Mouse (Mus musculus): Measurements from ENCODE around the gene Irgc1. TPM values are rescaled to one million over a fixed set of nuclear protein-coding genes. Genes with fewer than 3 reads are reported as not detected.
A peak's percentile ranks its signal among the peaks of the same experiment; 100 is the strongest.

Irgc1 gene
- polyA plus RNA-seq, 1 experiment from 2014 or later, result 0.29 TPM

- peak; percentile 25 for ATAC-seq (replicated peaks; ENCODE audit: extremely low read depth, insufficient read depth, low FRiP score)
- Histone ChIP-seq H3K27ac (ENCODE audit: low read length) (peak within 1 kb of the TSS; percentile 69), H3K36me3 (ENCODE audit: control insufficient read depth, insufficient read depth) (no peaks in the 10 kb centered on the region), H3K4me2 (ENCODE audit: low read depth, low read length) (peak within 1 kb of the TSS; percentile 61), H3K9me3 (replicated peaks; ENCODE audit: control insufficient read depth, low read length) (no peaks in the 10 kb centered on the region), H3K4me1 (ENCODE audit: control insufficient read depth, insufficient read depth, low read length) (peaks cover 11% of the 10 kb centered on the region), H3K9ac (ENCODE audit: low read length) (peak within 1 kb of the TSS; percentile 49), H3K4me3 (ENCODE audit: low read length) (peak within 1 kb of the TSS; percentile 47), H3K27me3 (ENCODE audit: control insufficient read depth, insufficient read depth, low read length) (no peaks in the 10 kb centered on the region)
- 4% methylated on average over 27 of the region's 27 CpGs for WGBS
Observed at GRCm38 (mm10) chr7:24462388-24463319, 10.6 kb upstream of the Irgc1 start, which contains the start of gene Plaur. Gene Plaur (plus strand): TSS chr7:24462484.

DNA sequence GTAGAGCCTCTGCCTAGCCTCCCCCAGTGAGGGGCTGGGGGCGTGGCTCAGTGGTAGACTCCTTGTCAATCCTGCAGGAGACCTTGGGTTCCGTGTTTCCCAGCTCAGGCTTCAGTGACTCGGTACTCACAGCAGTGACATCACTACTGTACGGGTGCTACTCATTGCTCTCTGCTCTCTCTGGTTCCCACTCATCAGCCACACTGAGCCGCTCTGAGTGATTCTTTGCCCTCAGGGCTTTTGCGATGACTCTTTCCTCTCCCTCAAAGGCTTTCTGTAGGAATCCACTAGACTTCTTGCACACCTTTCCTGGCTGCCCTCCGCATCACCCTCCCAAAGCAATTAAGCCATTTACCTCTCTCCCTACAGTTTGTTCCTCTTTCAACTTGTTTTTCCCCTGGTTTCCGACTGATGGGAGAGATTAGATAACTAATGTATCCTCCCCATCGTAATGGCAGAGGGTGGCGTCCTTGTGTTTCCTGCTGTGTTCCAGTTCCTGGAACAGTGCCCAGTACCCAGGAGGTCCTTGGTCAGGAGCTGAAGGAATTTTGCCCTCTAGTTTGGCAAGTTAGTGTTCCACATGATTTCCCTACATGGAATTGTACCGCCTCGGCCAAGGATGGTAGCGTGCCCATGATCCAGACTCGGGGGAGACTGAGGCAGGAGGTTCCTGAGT lies 9.4 kb upstream of the Irgc1 start:
- WGBS, result 42% methylated on average over 14 of the region's 14 CpGs
- H3K27ac ChIP-seq (ENCODE audit: low read length), result 0 out of 2 replicates have a peak overlapping the region, but pooled peaks have one; percentile 12
- no peak overlapping the region for H3K4me3 ChIP-seq (ENCODE audit: low read length)
- H3K9ac ChIP-seq (ENCODE audit: low read length), result no peak overlapping the region
- H3K4me1 ChIP-seq (ENCODE audit: control insufficient read depth, insufficient read depth, low read length), result peaks cover 11% of the 10 kb centered on the region
- H3K27me3 ChIP-seq (ENCODE audit: control insufficient read depth, insufficient read depth, low read length), result no peaks in the 10 kb centered on the region
- no peaks in the 10 kb centered on the region for H3K36me3 ChIP-seq (ENCODE audit: control insufficient read depth, insufficient read depth)
- no peak overlapping the region; the same call in 1 of the 2 replicates for H3K4me2 ChIP-seq (ENCODE audit: low read depth, low read length)
- ATAC-seq (replicated peaks; ENCODE audit: extremely low read depth, insufficient read depth, low FRiP score), result no peak
- no peaks in the 10 kb centered on the region for H3K9me3 ChIP-seq (replicated peaks; ENCODE audit: control insufficient read depth, low read length)

- no peaks in the 10 kb centered on the region for H3K36me3 ChIP-seq (ENCODE audit: control insufficient read depth, insufficient read depth)
- no peaks in the 10 kb centered on the region; the same call in 1 of the 2 replicates for H3K27me3 ChIP-seq (ENCODE audit: control insufficient read depth, insufficient read depth, low read length)
- 55% methylated on average over 3 of the region's 3 CpGs for WGBS
- no peak overlapping the region for H3K4me3 ChIP-seq (ENCODE audit: low read length)
- peaks cover 11% of the 10 kb centered on the region for H3K4me1 ChIP-seq (ENCODE audit: control insufficient read depth, insufficient read depth, low read length)
- H3K4me2 ChIP-seq (ENCODE audit: low read depth, low read length), result no peak overlapping the region
- no peak overlapping the region for H3K27ac ChIP-seq (ENCODE audit: low read length)
- no peaks in the 10 kb centered on the region for H3K9me3 ChIP-seq (replicated peaks; ENCODE audit: control insufficient read depth, low read length)
- ATAC-seq (replicated peaks; ENCODE audit: extremely low read depth, insufficient read depth, low FRiP score), result no peak
- H3K9ac ChIP-seq (ENCODE audit: low read length), result no peak overlapping the region
Observed at GRCm38 (mm10) chr7:24459843-24460242, 7.7 kb upstream of the Irgc1 start.

GRCm38 (mm10) chr7:24459440-24459839 lies 7.3 kb upstream of the Irgc1 start:
- Histone ChIP-seq H3K4me1 (ENCODE audit: control insufficient read depth, insufficient read depth, low read length) (peaks cover 11% of the 10 kb centered on the region), H3K4me2 (ENCODE audit: low read depth, low read length) (no peak overlapping the region), H3K27ac (ENCODE audit: low read length) (no peak overlapping the region), H3K9me3 (replicated peaks; ENCODE audit: control insufficient read depth, low read length) (no peaks in the 10 kb centered on the region), H3K9ac (ENCODE audit: low read length) (no peak overlapping the region), H3K27me3 (ENCODE audit: control insufficient read depth, insufficient read depth, low read length) (no peaks in the 10 kb centered on the region; the same call in 1 of the 2 replicates), H3K36me3 (ENCODE audit: control insufficient read depth, insufficient read depth) (no peaks in the 10 kb centered on the region), H3K4me3 (ENCODE audit: low read length) (no peak overlapping the region)
- no peak for ATAC-seq (replicated peaks; ENCODE audit: extremely low read depth, insufficient read depth, low FRiP score)
- 63% methylated on average over 5 of the region's 5 CpGs for whole genome bisulfite sequencing

- H3K27ac ChIP-seq (ENCODE audit: low read length), result peak overlapping the region; percentile 30; the same call in 1 of the 2 replicates
- peaks cover 11% of the 10 kb centered on the region for H3K4me1 ChIP-seq (ENCODE audit: control insufficient read depth, insufficient read depth, low read length)
- 57% methylated on average over 10 of the region's 10 CpGs for WGBS
- H3K9ac ChIP-seq (ENCODE audit: low read length), result no peak overlapping the region
- no peak for ATAC-seq (replicated peaks; ENCODE audit: extremely low read depth, insufficient read depth, low FRiP score)
- H3K27me3 ChIP-seq (ENCODE audit: control insufficient read depth, insufficient read depth, low read length), result no peaks in the 10 kb centered on the region; the same call in 1 of the 2 replicates
- H3K4me2 ChIP-seq (ENCODE audit: low read depth, low read length), result no peak overlapping the region
- H3K9me3 ChIP-seq (replicated peaks; ENCODE audit: control insufficient read depth, low read length), result no peaks in the 10 kb centered on the region
- no peak overlapping the region for H3K4me3 ChIP-seq (ENCODE audit: low read length)
- no peaks in the 10 kb centered on the region for H3K36me3 ChIP-seq (ENCODE audit: control insufficient read depth, insufficient read depth)
Observed at GRCm38 (mm10) chr7:24457726-24458370, 5.8 kb upstream of the Irgc1 start.

DNA sequence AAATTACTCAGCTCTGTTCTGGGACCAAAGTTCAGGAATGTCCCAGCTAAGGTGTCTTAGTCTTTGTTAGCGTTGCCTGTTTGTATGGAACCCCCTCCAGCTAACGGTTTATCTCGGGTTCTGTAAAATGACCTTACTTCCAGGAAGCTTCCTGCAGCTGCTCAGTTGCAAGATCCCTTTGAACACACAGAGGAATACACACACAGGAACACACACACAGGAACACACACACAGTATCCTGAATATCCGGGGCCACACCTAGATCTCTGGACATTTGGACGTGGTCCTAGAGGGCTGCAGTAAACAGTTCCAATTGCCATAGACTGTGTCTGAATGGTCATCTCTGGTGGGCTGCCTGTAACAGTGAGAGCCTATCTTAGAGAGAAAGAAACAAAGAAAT lies 3.6 kb upstream of the Irgc1 start:
- Histone ChIP-seq H3K9me3 (replicated peaks; ENCODE audit: control insufficient read depth, low read length) (no peaks in the 10 kb centered on the region), H3K27me3 (ENCODE audit: control insufficient read depth, insufficient read depth, low read length) (no peaks in the 10 kb centered on the region; the same call in 1 of the 2 replicates), H3K27ac (ENCODE audit: low read length) (no peak overlapping the region), H3K4me2 (ENCODE audit: low read depth, low read length) (no peak overlapping the region), H3K36me3 (ENCODE audit: control insufficient read depth, insufficient read depth) (no peaks in the 10 kb centered on the region), H3K9ac (ENCODE audit: low read length) (no peak overlapping the region), H3K4me3 (ENCODE audit: low read length) (no peak overlapping the region), H3K4me1 (ENCODE audit: control insufficient read depth, insufficient read depth, low read length) (peaks cover 5% of the 10 kb centered on the region; the same call in 1 of the 2 replicates)
- no peak for ATAC-seq (replicated peaks; ENCODE audit: extremely low read depth, insufficient read depth, low FRiP score)
- WGBS, result 57% methylated on average over 5 of the region's 5 CpGs

DNA sequence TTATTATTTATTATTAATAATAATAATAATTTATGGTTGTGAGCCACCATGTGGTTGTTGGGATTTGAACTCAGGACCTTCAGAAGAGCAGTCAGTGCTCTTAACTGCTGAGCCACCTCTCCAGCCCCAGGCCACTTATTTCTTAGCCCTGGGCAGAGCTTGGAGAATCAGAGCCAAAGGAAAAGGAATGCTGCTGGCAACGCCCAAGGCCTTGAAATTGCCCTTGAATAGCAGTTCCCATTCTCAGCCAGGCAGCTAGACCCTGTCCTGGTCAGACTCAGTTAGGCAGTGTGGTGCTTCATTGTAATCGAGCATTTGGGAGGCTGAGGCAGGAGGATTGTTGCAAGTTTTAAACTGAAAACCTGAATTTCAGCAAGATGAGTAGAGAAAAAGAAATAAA lies 2.1 kb upstream of the Irgc1 start:
- no peak for ATAC-seq (replicated peaks; ENCODE audit: extremely low read depth, insufficient read depth, low FRiP score)
- no peaks in the 10 kb centered on the region; the same call in 1 of the 2 replicates for H3K27me3 ChIP-seq (ENCODE audit: control insufficient read depth, insufficient read depth, low read length)
- no peaks in the 10 kb centered on the region for H3K36me3 ChIP-seq (ENCODE audit: control insufficient read depth, insufficient read depth)
- no peak overlapping the region for H3K9ac ChIP-seq (ENCODE audit: low read length)
- no peak overlapping the region for H3K4me3 ChIP-seq (ENCODE audit: low read length)
- H3K4me1 ChIP-seq (ENCODE audit: control insufficient read depth, insufficient read depth, low read length), result peaks cover 2% of the 10 kb centered on the region; the same call in 1 of the 2 replicates
- 59% methylated on average over 2 of the region's 2 CpGs for WGBS
- no peak overlapping the region for H3K4me2 ChIP-seq (ENCODE audit: low read depth, low read length)
- H3K27ac ChIP-seq (ENCODE audit: low read length), result no peak overlapping the region
- H3K9me3 ChIP-seq (replicated peaks; ENCODE audit: control insufficient read depth, low read length), result no peaks in the 10 kb centered on the region

DNA sequence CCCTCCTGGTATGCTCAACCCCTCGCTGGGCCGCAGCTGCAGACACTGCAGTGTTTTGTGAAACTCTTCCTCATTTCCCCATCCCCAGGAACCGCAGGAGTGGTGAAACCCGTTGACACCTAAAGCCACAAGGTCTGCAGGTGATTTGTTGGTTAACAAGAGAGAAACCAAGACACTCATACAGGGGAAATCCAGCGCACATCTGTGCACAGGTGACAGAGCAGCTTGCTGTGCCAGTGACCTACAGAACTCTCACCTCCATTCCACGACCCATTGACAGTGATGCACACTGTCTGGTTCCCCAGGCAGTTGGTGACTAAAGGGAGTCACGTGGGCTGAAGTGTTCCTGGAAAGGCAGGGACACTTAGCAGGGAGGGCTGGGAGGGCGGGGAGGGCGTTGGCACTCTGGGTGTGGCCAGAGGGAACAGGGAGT lies 1.5 kb downstream of the Irgc1 start:
- Histone ChIP-seq H3K27me3 (ENCODE audit: control insufficient read depth, insufficient read depth, low read length) (no peaks in the 10 kb centered on the region), H3K4me3 (ENCODE audit: low read length) (no peak overlapping the region), H3K9ac (ENCODE audit: low read length) (no peak overlapping the region), H3K9me3 (replicated peaks; ENCODE audit: control insufficient read depth, low read length) (no peaks in the 10 kb centered on the region), H3K4me1 (ENCODE audit: control insufficient read depth, insufficient read depth, low read length) (no peaks in the 10 kb centered on the region), H3K36me3 (ENCODE audit: control insufficient read depth, insufficient read depth) (no peaks in the 10 kb centered on the region), H3K27ac (ENCODE audit: low read length) (no peak overlapping the region), H3K4me2 (ENCODE audit: low read depth, low read length) (no peak overlapping the region)
- no peak for ATAC-seq (replicated peaks; ENCODE audit: extremely low read depth, insufficient read depth, low FRiP score)
- 47% methylated on average over 9 of the region's 9 CpGs for WGBS
